Mouse (Mus musculus): ENCODE measurements around the gene Ephb2.

DNA sequence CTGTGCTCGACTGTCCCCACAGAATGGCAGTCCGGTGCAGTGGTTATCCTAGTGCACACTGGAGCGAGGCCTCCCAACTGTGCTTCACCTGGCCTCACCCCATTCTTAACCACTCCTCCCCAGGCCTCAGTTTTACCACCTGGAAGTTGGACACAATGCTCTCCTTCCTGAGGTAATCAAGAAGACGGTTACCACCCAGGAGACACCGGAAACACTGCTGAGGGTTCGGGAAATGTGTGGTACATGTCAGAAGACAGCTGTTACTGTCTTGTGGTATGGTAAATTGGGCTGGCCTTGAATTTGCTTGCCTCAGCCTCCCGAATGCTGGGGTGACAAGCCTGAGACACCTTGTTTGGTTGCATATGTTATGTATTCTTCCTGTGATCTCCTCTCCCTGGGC is 121.9 kb downstream of the Ephb2 start:
- no peak for TF ChIP-seq CTCF (IDR thresholded peaks at IDR 0.05; ENCODE audit: low read depth)
- no peak for TF ChIP-seq EP300 (IDR thresholded peaks at IDR 0.05; ENCODE audit: low read depth)
